Comparison of ENCODE assay signal across 8 mouse cellular contexts in the genomic region with DNA sequence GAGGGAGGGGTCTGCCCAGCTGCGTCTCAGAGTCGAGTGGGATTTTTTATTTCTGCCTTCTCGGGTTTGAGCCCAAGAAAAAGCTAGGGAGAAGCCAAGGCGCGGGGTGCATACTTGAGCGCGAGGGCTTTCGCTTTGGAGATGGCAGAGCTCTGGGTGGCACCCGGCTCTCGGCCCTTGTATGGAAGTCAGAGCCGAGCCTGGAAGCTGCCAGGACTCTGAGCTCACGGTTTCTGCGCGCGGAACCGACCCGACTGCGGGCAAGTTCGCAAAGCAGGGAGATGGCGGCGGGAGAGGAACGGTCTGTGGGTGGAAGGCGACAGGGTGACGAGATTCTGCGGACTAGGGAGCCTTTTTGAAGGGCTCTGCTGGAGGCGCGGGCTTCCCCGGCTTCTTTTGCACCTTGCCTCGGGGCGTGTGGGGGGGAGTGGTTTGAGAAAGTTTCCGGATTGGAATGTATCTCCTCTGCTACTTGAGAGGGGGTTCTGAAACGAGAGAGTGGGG. TPM values are rescaled to one million over a fixed set of nuclear protein-coding genes. Genes with fewer than 3 reads are reported as not detected.
DNase-seq lines count a peak whose midpoint lies in the region; ATAC-seq lines count a peak whose summit lies in the region.

No protein-coding gene starts in this region.

- H3K27me3 ChIP-seq in embryonic facial prominence, embryonic 12.5 days: peaks cover 32% of the 10 kb centered on the region
- peaks cover 18% of the 10 kb centered on the region for H3K27me3 ChIP-seq in hindbrain, embryonic 12.5 days
- peaks cover 50% of the 10 kb centered on the region for H3K27me3 ChIP-seq in limb, embryonic 15.5 days
- peaks cover 8% of the 10 kb centered on the region; the same call in 1 of the 2 replicates for H3K27me3 ChIP-seq in neural tube, embryonic 14.5 days (ENCODE audit: control insufficient read depth, insufficient read depth, low read length)

- H3K4me3 ChIP-seq in embryonic facial prominence, embryonic 12.5 days: peak overlapping the region; percentile 72
- peak overlapping the region; percentile 75 for H3K4me3 ChIP-seq in hindbrain, embryonic 12.5 days
- H3K4me3 ChIP-seq in limb, embryonic 15.5 days: peak overlapping the region; percentile 52
- peak overlapping the region; percentile 69 for H3K4me3 ChIP-seq in neural tube, embryonic 14.5 days (ENCODE audit: low read depth, low read length)

- H3K4me1 ChIP-seq in embryonic facial prominence, embryonic 12.5 days: peaks cover 50% of the 10 kb centered on the region
- peaks cover 44% of the 10 kb centered on the region for H3K4me1 ChIP-seq in hindbrain, embryonic 12.5 days
- H3K4me1 ChIP-seq in limb, embryonic 15.5 days: peaks cover 33% of the 10 kb centered on the region
- H3K4me1 ChIP-seq in neural tube, embryonic 14.5 days (ENCODE audit: control insufficient read depth, insufficient read depth, low read length): peaks cover 11% of the 10 kb centered on the region; the same call in 1 of the 2 replicates

- no peak for ATAC-seq in embryonic facial prominence, embryonic 12.5 days (ENCODE audit: insufficient number of reproducible peaks, insufficient read depth, low FRiP score, low TSS enrichment)
- ATAC-seq in hindbrain, embryonic 12.5 days (ENCODE audit: low FRiP score): no peak
- ATAC-seq in limb, embryonic 15.5 days (ENCODE audit: insufficient number of reproducible peaks, low FRiP score, low TSS enrichment, low read depth): no peak
- no peak for ATAC-seq in neural tube, embryonic 14.5 days (ENCODE audit: low read depth)
- no peak for ATAC-seq in monocyte, adult 5-6 weeks (replicated peaks; ENCODE audit: insufficient number of reproducible peaks, low FRiP score, low TSS enrichment, poor library complexity, severe bottlenecking)

- no peaks in the 10 kb centered on the region for H3K9me3 ChIP-seq in embryonic facial prominence, embryonic 12.5 days
- H3K9me3 ChIP-seq in hindbrain, embryonic 12.5 days (replicated peaks): no peaks in the 10 kb centered on the region
- H3K9me3 ChIP-seq in limb, embryonic 15.5 days: no peaks in the 10 kb centered on the region
- H3K9me3 ChIP-seq in neural tube, embryonic 14.5 days (ENCODE audit: control insufficient read depth, low read length): no peaks in the 10 kb centered on the region

- no peaks in the 10 kb centered on the region for H3K36me3 ChIP-seq in embryonic facial prominence, embryonic 12.5 days
- H3K36me3 ChIP-seq in hindbrain, embryonic 12.5 days: no peaks in the 10 kb centered on the region
- H3K36me3 ChIP-seq in limb, embryonic 15.5 days: no peaks in the 10 kb centered on the region
- no peaks in the 10 kb centered on the region for H3K36me3 ChIP-seq in neural tube, embryonic 14.5 days (ENCODE audit: control insufficient read depth, insufficient read depth, low read length)

- peak; percentile 44 for DNase-seq in CD4-positive helper T cell, adult 2 months (ENCODE audit: low read depth, low spot score)
- DNase-seq in MN1 (ENCODE audit: low spot score): peak; percentile 31
- no peak for DNase-seq in layer of hippocampus, adult 8-10 months (ENCODE audit: low spot score in 2 of 2)

- peak overlapping the region; percentile 50 for H3K9ac ChIP-seq in embryonic facial prominence, embryonic 12.5 days
- H3K9ac ChIP-seq in hindbrain, embryonic 12.5 days: peak overlapping the region; percentile 68
- 0 out of 2 replicates have a peak overlapping the region, but pooled peaks have one; percentile 40 for H3K9ac ChIP-seq in limb, embryonic 15.5 days
- peak overlapping the region; percentile 65 for H3K9ac ChIP-seq in neural tube, embryonic 14.5 days (replicated peaks; ENCODE audit: low read depth, low read length)

- H3K4me2 ChIP-seq in embryonic facial prominence, embryonic 12.5 days (replicated peaks): peak overlapping the region; percentile 90
- peak overlapping the region; percentile 93 for H3K4me2 ChIP-seq in hindbrain, embryonic 12.5 days (replicated peaks)
- peak overlapping the region; percentile 93 for H3K4me2 ChIP-seq in limb, embryonic 15.5 days
- peak overlapping the region; percentile 82 for H3K4me2 ChIP-seq in neural tube, embryonic 14.5 days (ENCODE audit: low read depth, low read length)

- H3K27ac ChIP-seq in embryonic facial prominence, embryonic 12.5 days: no peak overlapping the region
- peak overlapping the region; percentile 81; the same call in 1 of the 2 replicates for H3K27ac ChIP-seq in hindbrain, embryonic 12.5 days
- no peak overlapping the region for H3K27ac ChIP-seq in limb, embryonic 15.5 days
- no peak overlapping the region for H3K27ac ChIP-seq in neural tube, embryonic 14.5 days (ENCODE audit: low read depth, low read length)

- WGBS in embryonic facial prominence, embryonic 12.5 days: under 1% methylated on average over 32 of the region's 32 CpGs
- WGBS in hindbrain, embryonic 12.5 days: under 1% methylated on average over 32 of the region's 32 CpGs
- under 1% methylated on average over 32 of the region's 32 CpGs for WGBS in limb, embryonic 15.5 days
- WGBS in neural tube, embryonic 14.5 days: under 1% methylated on average over 32 of the region's 32 CpGs

RNA-seq across cellular contexts. Expression of a gene that starts 1.2 kb away (rescaled TPM):
- 4.2 and 4.3 TPM in 2 replicates for polyA plus RNA-seq in embryonic facial prominence, embryonic 12.5 days (2016; fragmentation: Nextera tagmentation; extraction: Ambion mirVana)
- 10.3 and 11.6 TPM in 2 replicates for polyA plus RNA-seq in hindbrain, embryonic 12.5 days (2016; fragmentation: Nextera tagmentation; extraction: Ambion mirVana)
- 3.2 and 3.5 TPM in 2 replicates for polyA plus RNA-seq in limb, embryonic 15.5 days (2015; fragmentation: Nextera tagmentation; extraction: Ambion mirVana)
- polyA plus RNA-seq in neural tube, embryonic 14.5 days (2014; fragmentation: Nextera tagmentation; extraction: Ambion mirVana): 15.3 and 19.1 TPM in 2 replicates
- total RNA-seq in layer of hippocampus, adult 8-10 months (2022): 10 to 100 TPM; 23.7 to 33.5 (median 27.2) TPM
- 0.10 TPM in 1 of 3 replicates, not detected in the others for total RNA-seq in monocyte, adult 5-6 weeks (2017)

Comparison
In these comparisons a context has a peak if more than half of its experiments do, and no peak if none do; other contexts are left out.
1. DNase-seq: peak in CD4-positive helper T cell, adult 2 months (single experiment) and MN1 (single experiment); none in layer of hippocampus, adult 8-10 months (0 of 2).
2. Peak in every context shown above with its lines, with median percentiles within 50 percentile points of each other: H3K4me2 ChIP-seq, H3K4me3 ChIP-seq and H3K9ac ChIP-seq.